Mouse (Mus musculus): Measurements from ENCODE around the gene Pja2.

DNA sequence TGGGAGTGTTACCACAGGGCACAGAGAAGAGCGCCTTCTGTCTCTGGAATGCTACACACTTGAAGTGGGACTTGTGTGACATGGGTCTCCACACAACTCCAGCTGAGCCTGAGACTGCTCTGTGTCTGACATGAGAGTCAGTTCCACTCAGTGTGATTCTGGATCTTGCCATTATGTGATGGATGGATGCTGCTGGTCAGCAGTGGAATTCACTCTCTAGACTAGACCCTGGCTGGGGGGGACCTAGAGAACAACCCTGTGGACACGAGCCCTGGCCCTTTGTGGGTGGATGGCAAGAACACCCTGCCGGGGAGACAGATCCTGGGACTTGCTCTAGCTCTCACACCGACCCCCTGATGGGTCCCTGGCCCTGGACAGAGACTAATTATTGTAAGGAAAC, 56.5 kb downstream of the Pja2 start:
- TF ChIP-seq EP300 (IDR thresholded peaks at IDR 0.05; ENCODE audit: low read depth) (no peak), CTCF (IDR thresholded peaks at IDR 0.05; ENCODE audit: low read depth) (no peak)
